Mouse (Mus musculus): ENCODE measurements around the gene Spsb1.

Gene Spsb1

DNA sequence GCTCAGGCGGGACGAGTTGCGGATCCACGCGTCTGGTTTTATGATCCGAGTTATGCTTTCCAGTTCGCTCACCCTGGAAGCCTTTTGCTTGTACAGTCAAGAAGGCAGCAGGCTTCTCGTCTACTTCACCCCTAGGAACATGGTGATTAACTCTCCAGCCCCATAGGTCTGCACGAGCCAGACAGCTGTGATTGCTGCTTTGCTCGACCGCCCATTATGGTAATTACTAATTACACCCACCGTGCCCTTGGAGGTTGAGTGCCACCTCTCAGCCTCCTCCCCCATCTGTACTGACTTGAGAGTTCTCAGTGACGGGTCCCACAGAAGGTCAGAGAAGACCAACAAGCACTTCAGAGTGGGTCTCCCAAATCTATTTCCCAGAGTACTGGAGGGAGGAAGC is 5.2 kb downstream of the Spsb1 start:
- DNase-seq = no peak

DNA sequence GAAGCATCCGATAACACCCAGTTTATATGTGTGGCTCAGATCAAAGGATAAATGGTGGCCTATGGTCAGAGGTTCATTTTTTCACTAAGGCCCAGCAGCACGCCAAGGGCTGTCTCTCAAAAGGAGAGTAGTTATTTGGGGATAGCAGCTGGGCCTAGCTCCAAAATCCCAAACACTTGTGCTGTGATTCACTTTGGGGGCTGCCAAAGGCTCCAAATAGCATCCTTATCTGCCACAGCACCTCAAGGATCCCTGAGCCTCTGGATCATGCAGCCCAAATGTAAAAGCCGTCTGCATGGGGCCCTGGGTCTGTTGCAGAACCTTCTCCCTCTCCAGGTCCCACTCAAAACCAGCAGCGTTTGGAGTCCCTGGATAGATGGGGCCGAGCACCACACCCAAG is 6.7 kb downstream of the Spsb1 start:
- no peak for DNase-seq

DNA sequence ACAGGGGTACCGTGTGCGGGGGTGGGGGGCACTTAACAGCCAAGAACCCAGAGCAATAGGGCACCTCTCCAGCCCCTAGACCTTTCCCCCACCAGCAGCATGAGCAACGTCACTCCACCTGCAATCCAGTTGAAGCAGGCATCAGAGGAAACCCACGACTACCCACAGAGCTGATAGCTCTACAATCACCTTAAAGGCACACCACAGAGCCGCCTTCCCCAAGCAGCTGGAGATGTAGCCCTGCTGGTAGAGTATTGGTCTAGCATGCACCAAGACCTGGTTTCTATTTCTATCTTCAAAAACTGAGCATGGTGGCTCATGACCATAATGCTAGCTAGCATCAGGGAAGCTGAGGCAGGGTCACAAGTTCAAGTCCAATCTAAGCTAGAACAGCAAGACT is 7.4 kb downstream of the Spsb1 start:
- DNase-seq = no peak

DNA sequence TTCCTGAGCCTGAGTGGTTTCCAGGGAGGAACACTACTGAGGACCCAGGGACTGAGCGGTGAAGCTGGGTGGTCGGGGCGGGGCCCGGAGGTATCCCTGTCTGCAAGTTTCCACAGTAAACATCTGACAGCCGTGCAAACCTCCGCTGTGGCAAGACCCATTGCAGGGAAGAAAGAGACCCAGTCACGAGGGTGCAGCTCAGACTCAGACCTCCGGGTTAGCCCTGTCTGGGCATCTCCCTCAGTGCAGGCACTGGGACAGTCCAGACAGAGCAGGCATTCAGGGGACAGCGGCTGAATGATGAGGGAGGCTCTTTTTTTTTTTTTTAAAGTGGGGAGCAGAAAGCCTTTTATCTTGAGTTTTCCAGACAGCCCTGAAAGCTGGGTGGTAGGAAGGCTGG is 9.6 kb downstream of the Spsb1 start:
- DNase-seq = no peak

DNA sequence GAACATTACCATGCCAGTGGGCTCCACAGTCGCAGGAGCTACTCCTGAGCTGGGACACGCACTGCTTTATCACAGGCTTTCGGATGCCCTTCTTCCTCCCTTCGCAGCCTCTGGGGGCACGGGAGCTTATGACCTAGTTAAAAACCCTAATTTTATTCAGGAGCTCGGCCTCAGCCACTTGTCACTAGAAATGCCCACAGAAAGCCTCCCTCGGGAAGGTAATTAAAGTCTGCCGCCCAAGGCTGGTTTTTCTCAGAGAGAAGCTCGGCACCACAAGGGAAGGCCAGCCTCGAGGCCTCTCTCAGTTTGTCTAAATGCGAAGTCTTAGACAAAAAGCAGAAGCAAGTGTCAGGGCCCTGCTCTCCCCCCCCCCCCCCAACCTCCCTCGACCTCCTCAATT is 10.6 kb downstream of the Spsb1 start:
- DNase-seq = no peak

DNA sequence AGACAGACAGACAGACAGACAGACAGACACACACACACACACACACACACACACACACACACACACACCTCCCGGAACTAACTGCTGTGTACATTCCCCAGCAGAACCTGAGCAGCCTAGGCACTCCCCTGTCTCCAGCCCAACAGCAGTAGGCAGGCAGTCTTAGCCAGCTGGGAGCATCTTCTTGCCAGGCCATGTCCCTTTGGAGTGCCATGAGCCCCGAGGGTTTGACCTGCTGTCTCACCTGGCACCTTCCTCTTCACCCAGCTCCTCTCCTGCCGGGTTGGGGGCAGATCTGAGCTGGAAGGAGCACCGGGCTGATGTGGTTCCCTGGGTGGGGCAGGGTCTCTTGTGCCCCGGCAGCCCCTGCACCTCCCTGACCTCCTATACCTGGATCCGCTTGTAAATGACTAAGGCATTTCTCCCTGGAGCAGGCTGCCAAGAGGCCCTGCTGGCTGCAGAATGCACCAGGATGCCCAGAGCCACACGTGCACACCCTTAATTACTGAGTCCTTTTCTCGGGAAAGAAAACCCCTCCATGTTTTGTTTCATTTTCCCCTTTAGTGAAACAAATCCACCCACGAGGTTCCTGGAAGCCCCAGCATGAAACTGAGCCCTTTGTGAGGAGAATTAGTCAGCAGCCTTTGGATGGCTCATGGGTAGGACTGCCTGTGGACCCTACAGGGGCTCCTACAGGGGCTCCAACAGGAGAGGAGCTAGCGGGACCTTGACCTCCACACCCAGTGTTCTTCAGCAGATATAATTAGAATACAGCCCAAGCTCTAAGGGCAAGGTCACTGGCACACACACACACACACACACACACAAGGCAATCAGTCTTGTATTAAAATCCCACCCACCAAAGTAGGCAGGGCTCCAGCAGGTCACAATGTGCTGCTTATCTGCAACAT is 11.8 kb downstream of the Spsb1 start:
- no peak for DNase-seq

DNA sequence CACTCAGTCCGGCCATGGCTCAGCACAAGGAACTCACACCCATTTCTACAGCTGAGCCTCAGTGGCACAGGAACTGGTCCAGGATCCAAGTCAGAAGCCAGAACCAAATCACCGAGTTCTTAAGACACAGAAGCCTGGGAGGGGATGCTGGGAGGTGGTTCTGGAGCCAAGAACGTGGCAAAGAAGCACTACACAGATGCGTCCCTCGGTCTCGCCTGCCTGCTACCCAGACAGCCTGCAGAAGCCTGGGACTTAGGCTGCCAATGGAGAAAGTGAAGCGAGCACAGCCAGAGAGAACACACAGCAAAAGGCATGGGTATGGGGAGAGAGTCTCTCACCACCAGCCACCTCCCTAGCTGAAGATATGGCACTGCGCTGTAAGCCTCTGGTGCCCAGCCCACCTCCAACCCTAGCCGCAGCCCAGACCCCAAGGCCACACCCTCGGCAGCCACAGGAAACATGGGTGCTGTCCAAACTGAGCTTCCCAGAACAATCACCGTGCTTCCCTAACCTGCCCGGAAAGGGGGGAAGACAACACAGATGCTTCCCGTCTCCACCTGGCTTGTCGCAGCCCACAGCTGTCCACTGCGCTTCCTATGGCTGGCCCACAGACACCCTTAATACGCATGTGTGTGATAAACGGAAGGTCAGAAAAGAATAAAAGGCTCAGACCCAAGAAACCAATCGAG is 13.6 kb downstream of the Spsb1 start:
- no peak for DNase-seq

DNA sequence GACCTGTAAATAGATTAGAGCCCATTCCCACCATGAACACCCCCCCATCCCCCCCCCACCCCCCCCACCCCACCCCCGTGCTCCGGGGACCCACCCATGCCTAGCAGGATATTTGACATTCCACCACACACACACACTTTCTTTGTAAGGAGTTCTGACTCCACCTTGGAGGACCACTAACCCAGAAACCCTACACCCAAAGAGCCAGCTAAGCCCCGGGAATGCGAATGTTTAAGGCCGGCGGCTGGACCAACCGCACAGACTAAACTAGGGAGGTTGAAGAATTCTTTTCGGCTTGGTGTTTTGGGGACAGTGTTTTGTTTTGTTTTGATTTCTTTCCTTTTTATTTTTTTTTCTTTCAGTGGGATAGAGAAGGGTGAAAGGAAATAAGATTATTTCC is 16.1 kb downstream of the Spsb1 start:
- DNase-seq = no peak

DNA sequence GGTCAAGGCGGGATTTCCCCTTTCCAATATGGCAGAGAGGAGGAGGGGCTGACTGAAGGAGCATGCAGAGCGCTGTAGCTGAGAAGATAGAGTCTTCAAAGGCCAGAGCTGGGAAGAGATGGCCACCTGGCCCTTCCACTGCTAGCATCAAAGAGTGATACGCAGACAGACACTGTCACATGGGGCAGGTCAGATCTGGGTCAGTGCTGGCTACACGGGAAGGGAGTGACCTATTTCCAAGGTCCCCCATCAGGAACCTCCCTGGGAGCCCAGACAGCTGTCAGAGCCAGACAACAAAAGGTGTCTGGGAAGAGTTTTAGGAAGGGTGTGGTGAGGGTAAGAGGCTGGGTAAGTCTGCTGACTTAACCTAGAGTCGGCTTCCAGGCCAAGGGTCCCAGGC is 17.9 kb downstream of the Spsb1 start:
- no peak for DNase-seq

DNA sequence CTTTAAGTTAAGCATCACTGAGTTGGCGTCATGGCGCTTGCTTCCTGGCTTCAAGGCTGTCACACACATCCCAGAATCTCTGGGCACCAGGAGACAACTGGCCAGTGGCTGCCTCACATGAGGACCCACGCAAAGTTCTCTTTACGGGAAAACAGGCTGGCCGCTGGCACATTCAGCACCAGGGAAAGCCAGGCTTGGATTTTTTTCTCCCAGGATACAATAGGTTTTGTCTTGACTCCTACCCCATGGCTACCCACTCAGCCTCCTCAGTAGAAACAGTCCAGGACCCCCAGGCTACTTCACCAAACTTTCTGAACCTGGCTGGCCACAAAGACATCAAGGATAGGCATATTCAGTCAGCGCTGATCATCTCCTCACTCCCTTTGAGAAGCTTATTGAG is 19.4 kb downstream of the Spsb1 start:
- no peak for DNase-seq

DNA sequence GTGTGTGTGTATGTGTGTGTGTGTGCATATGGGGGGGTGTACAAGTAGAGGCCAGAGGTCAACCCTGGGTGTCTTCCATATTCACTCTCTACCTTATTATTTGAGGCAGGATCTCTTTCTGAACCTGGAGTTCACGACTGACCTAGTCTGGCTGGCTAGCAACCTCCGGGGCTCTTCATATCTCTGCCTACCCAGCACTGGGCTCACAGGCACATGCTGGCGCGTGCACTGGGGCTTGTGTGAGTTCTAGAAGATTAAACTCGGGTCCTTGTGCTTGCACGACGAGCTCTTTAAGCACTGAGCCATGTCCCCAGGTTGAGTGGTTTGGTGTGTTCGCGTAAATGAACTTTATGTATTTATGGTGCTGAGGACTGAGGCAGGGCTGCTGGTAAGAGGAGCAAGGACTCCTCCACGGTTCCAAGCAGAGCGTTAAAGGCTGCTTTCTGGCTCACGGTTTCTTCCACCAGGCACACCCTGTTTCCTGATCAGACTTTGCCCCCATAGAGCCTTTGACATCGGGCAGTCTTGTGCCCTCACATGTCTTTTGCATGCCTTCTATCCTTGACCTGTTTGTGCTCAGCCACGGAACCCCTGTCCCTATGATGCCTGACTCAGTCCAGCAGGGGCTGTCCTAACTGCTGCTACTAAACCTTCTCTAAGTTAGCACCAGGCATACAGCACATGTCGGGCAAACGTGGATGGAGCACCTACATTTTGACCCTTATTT is 21.2 kb downstream of the Spsb1 start:
- no peak for DNase-seq

DNA sequence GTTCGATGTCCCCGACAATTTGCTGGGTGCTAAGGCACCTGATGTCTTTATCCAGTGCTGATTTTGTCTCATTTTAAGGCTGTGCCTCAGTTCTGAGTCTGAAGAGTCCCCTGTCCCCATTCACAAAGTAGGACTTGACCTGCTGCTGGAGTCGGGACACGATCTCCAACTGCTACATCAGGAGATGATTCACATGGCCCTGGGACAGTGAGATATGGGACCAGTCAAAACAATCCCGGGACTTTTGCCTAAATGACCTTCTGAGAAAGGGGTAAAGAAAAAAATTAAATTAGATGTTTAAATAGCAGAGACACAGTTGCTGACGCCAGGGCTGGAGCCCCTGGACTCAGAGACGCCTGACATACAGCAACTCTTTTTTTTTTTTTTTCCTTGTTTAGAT is 21.8 kb downstream of the Spsb1 start:
- no peak for DNase-seq

DNA sequence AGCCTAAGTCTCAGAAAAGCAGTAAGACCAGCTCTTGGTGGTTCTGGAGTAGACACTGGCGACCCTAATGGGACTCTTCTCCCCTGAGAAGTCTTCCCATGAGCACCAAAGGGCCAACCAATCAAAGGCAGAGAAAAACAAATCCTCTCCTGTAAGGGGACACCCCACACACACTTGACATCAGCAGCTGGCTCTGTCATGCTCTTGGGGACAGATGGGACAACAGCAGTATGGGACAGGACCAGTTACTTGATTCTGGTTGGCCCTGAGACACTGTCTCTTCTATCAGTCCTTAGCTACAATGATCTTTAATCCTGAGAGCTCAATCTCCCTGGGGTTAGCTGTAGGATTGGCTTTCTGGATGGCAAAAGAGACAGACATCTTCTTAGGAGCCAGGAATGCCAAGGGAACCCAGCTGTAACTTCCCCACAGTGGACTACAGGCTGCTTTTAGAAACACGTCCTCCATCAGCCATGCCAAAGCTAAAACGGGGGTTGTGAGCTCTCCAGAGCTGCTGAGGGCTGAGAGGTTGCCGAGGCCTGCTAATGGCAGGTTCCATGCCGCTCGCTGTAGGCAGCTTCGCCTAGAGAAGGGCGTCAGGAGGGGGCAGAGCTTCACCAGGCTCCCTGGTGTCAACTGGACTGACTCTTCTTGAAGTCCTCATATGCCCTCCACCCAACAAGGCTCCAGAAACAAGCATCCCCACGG is 22.6 kb downstream of the Spsb1 start:
- DNase-seq = no peak

DNA sequence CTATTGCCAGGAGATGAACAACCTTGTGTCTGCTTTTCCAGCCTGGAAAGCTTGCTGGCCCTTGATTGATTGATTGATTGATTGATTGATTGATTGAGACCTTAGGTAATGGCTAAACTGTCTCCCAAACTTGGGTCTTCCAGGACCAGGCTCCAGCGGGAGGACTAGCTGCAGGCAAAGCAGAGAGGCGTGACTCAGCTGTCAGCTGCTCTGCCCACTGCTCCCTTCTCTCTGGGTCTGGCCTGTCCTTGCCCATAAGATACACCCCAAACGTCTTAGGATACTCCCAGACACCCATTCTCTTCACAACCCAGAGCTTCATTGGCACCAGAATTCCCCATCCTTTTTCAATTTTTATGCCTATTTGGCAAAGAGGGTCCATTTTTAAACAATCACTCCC is 24.1 kb downstream of the Spsb1 start:
- no peak for DNase-seq

DNA sequence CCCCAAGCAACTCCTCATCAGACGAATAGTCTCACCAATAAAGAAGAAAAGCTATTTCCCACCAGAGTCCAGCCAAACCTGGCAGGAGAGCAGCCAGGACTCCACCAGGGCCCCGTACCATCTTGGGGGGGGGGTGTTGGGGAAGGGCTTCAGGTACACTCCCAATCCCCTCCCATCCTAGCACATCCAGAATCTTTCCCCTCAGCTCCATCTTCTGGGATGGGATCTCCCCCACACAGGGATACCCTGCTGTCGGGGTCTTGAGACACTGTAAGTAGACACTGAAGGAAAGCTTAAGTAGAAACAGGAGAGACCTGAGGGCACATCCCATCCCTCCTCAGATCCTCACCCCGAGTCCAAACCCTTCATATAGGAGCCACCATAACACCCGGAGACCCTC is 31.8 kb downstream of the Spsb1 start:
- no peak for DNase-seq

DNA sequence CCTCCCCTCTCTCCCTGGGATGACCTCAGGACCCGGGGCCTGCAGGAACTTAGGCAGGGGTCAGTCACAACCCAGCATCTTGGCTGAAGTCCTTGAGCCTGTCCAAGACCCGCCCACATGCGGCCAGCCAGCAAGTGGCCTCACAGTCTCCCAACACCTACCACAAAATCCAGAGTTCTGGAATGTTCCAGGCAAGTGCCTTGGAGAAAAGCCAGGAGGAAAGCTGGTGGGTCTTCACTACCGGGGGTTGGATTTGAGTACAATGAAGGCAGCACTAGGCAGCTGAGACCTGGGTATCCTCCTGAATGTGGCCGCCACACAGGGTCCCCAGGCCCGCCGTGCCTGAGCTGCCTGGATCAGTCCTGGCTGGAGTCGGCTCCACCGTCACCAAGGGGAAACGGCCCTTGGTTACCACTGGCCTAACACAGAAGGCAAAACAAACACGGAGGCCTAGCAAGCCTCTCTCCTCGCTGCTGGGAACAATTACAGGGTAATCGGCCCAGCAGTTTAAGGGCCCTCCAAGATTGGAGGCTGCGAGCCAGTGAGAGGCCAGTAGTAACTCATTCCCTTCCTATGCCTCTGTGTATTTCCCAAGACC is 32.6 kb downstream of the Spsb1 start:
- no peak for DNase-seq

DNA sequence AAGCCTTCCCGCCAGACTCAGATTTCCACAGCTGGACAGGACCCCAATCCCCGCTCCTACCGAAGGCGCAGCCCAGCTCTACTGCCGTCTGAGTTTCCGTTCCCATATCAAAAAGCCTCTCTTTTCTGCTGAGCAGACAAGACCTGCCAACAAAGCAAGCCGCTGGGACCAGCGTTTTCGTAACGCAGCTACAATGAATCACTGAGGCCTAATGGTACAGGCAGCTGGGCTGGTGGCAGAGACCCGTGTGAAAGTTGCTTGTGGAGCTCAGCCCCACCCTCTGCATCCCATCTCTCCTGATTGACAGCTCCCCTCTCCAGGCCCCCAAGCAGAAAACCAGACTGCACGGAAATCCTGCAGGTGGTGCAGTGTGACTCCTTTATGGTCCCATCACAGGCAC is 34.0 kb downstream of the Spsb1 start:
- DNase-seq = no peak

DNA sequence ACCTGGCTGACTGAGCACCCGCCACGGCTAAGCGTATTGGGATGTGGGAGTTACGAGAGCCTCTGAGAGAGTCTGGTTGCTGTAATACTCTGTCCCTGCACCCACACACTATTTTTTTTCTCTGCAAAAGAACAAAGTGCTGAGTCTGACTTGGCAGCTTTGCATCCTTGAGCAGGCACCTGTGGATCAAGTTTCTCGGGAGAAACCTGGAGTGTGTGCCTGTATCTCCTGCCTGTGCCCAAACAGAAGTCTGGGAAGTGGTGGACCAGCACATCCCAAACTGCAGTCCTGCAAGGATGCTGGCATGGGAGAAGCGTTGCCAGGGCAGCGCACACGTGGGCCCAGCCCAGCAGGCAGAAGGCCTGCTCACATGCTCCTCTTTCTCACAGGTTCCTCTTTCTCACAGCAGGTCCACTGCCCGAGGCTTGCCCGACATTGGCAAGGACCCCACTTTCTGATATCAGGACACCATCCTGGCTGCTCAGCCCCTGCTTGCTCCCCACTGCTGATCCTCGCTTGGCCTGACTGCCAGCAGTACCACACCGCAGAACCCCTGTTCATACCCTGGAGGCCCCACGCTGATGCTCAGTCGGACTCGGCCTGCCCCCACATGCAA is 36.3 kb downstream of the Spsb1 start:
- DNase-seq = no peak

DNA sequence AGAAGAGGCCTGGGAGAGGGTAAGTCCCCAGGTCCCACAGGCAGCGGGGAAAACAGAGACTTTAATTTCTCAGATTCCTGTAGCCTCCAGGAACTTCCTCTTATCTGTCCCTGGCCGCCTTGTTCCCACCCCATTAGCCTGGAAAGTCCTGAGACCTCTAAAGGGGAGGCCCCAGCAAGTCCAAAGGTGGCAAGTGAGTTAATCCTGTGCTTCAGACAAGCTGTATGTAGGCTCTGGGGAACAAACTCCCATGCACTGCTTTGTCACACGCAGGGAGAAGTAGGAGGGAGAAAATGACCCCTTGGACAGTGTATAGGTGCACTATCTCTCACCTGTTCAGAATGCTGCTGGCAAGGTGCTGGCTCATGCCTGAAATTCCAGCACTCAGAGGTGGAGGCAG is 38.0 kb downstream of the Spsb1 start:
- DNase-seq = no peak

DNA sequence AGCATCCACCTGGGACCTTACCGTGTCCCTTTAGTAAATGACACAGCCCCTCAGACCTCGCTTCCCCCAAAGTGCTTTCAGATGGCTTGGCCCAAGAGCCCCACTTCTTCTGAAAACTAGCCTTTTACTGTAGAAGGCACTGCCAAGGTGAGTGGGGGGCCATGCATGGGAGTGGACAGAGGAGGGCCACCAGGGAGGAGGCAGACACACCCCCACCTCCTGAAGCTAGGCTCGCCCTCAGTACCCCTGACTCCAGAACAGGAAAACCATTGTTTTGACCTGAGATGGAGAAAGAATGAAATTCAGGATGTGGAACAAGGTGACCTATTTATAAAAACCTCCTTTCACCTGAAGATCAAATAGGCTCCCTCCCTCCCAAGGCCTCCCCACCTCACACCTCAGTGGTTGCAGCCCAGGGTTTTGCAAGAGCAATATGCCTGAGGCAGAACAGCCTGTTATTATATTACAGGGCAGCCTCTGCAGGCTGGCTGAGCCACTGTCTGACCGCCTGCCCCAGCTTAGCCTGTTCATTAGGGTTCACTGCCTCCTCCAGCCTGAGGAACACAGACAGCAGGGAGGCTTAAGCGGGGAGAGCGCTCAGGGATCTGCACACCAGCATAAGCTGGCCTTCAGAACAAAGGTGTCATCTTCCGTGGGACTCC is 41.0 kb downstream of the Spsb1 start:
- DNase-seq = no peak

DNA sequence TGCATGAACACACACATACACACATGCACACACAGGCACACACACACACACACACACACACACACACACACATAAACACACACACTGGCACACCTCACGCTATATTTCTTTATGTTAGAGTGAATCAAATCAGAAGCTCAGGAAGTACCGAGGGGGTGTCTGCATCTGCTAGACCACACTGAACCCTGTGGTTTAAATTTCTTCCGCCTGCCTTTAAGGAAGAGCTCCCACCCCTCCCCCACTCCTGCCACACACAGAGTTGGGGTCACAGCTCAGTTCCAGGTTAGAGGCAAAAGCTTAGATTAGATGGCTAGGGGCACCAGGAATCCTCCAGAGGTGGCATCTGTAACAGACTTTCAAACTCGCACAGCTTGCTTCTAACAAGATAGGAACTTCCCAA is 42.4 kb downstream of the Spsb1 start:
- DNase-seq = peak; percentile 34

DNA sequence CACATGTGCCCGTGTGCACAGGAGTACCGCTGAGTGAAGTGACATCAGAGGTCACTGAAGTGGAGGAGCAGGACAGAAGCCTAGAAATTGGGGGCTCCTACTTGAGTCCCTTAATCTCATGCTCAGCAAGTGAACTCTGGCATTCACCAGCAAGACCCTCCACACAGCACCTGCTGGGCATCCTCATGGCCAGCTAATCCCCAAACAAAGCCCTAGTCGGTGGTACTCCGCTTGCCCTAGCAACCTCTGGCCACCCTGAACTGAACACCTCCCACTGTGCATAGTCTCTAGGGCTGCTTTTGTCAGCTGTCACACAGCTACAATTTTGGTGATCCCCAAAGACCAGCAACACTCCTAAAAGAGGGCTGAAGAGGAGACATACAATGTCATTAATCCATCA is 44.3 kb downstream of the Spsb1 start:
- DNase-seq = no peak
